Comparison of ENCODE assay signal across 29 mouse cellular contexts in the genomic region with DNA sequence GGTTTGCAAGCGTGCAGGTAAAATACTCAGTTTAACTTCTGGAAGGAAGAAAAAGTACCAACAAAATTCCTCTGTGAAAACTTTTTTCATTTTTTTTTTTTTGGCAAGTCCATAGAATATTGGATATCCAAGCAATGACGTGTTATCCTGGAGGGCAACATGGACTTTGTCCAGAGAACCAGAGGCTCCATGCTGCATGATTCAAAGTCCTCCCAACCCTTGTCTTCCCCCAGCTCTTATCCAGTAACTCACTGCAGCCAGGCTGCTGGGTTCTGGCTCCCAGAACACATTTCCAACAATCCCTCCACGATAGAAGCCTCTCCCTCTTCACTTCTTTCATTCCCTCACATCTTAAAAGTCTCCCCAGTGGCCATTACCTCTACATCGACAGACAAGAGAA. TPM values are rescaled to one million over a fixed set of nuclear protein-coding genes. Genes with fewer than 3 reads are reported as not detected.
A peak's percentile ranks its signal among the peaks of the same experiment; 100 is the strongest.
DNase-seq lines count a peak whose midpoint lies in the region; ATAC-seq and TF ChIP-seq lines count a peak whose summit lies in the region.
"Had no signal": no experiment of that assay in that cellular context is flagged by ENCODE, and none has a peak within 500 bp of the region (broad histone marks: within the 10 kb centered on the region; RNA-seq: fewer than 3 reads in every experiment).

No protein-coding gene starts in this region.

- H3K4me2 ChIP-seq in intestine, embryonic 15.5 days (replicated peaks): no peak overlapping the region
- no peak overlapping the region for H3K4me2 ChIP-seq in intestine, postnatal 0 days (replicated peaks; ENCODE audit: low read depth)
- no peak overlapping the region for H3K4me2 ChIP-seq in kidney, embryonic 14.5 days (replicated peaks; ENCODE audit: low read depth, low read length)
- H3K4me2 ChIP-seq in liver, postnatal 0 days (ENCODE audit: low read depth, low read length): peak overlapping the region; percentile 55
- H3K4me2 ChIP-seq in hindbrain, postnatal 0 days (ENCODE audit: low read depth, low read length): no peak overlapping the region
- H3K4me2 ChIP-seq: embryonic facial prominence, embryonic 13.5 days; forebrain, embryonic 15.5 days; heart, embryonic 12.5 days; hindbrain, embryonic 14.5 days; neural tube, embryonic 15.5 days had no signal

- TF ChIP-seq CTCF in intestine, postnatal 0 days (IDR thresholded peaks at IDR 0.05; ENCODE audit: low read depth): no peak
- TF ChIP-seq CTCF in testis, adult 2 months (IDR thresholded peaks at IDR 0.05; ENCODE audit: control insufficient read depth, insufficient read depth, insufficient replicate concordance, low read depth, low read length): no peak
- TF ChIP-seq CTCF in liver, postnatal 0 days (IDR thresholded peaks at IDR 0.05; ENCODE audit: low read depth): no peak
- no peak for TF ChIP-seq CTCF in hindbrain, postnatal 0 days (IDR thresholded peaks at IDR 0.05; ENCODE audit: low read depth)

- peak; percentile 83 for ATAC-seq in intestine, embryonic 15.5 days
- ATAC-seq in intestine, postnatal 0 days: no peak
- ATAC-seq in kidney, embryonic 14.5 days (ENCODE audit: low FRiP score, low TSS enrichment): no peak
- ATAC-seq in liver, postnatal 0 days: peak; percentile 37; the same call in 1 of the 2 replicates
- no peak for ATAC-seq in hindbrain, postnatal 0 days
- ATAC-seq: forebrain, embryonic 15.5 days; inflammation-experienced regulatory T-cells, adult 6 months; lung, postnatal 0 days; Patski had no signal

- no peaks in the 10 kb centered on the region for H3K36me3 ChIP-seq in intestine, embryonic 15.5 days
- H3K36me3 ChIP-seq in intestine, postnatal 0 days (ENCODE audit: control insufficient read depth, insufficient read depth): no peaks in the 10 kb centered on the region
- no peaks in the 10 kb centered on the region for H3K36me3 ChIP-seq in kidney, embryonic 14.5 days (ENCODE audit: control insufficient read depth, insufficient read depth, low read length)
- H3K36me3 ChIP-seq in testis, adult 2 months (ENCODE audit: control insufficient read depth, insufficient read depth, low read length): no peaks in the 10 kb centered on the region; the same call in 1 of the 2 replicates
- no peaks in the 10 kb centered on the region for H3K36me3 ChIP-seq in liver, postnatal 0 days (replicated peaks; ENCODE audit: insufficient read depth, low read length)
- no peaks in the 10 kb centered on the region for H3K36me3 ChIP-seq in hindbrain, postnatal 0 days (ENCODE audit: insufficient read depth, low read length)
- H3K36me3 ChIP-seq: embryonic facial prominence, embryonic 13.5 days; forebrain, embryonic 15.5 days; G1E; heart, embryonic 12.5 days; neural tube, embryonic 15.5 days had no signal

- TF ChIP-seq POLR2A in testis, adult 2 months (IDR thresholded peaks at IDR 0.05; ENCODE audit: control insufficient read depth, low read depth, low read length): no peak

- H3K4me1 ChIP-seq in intestine, embryonic 15.5 days (replicated peaks): peaks cover 9% of the 10 kb centered on the region
- 0 out of 2 replicates have a peak, but pooled peaks cover 6% of the 10 kb centered on the region for H3K4me1 ChIP-seq in intestine, postnatal 0 days (replicated peaks; ENCODE audit: control insufficient read depth, insufficient read depth, low read length)
- H3K4me1 ChIP-seq in kidney, embryonic 14.5 days (ENCODE audit: control insufficient read depth, insufficient read depth, low read length): no peaks in the 10 kb centered on the region
- no peaks in the 10 kb centered on the region for H3K4me1 ChIP-seq in testis, adult 2 months (ENCODE audit: control insufficient read depth, insufficient read depth, low read length)
- peaks cover 14% of the 10 kb centered on the region for H3K4me1 ChIP-seq in liver, postnatal 0 days (ENCODE audit: insufficient read depth)
- H3K4me1 ChIP-seq in hindbrain, postnatal 0 days (ENCODE audit: insufficient read depth, low read length): no peaks in the 10 kb centered on the region
- H3K4me1 ChIP-seq: heart, embryonic 12.5 days had no signal

- H3K4me3 ChIP-seq in intestine, embryonic 15.5 days (replicated peaks): no peak overlapping the region
- H3K4me3 ChIP-seq in intestine, postnatal 0 days (ENCODE audit: low read depth, low read length): no peak overlapping the region
- H3K4me3 ChIP-seq in kidney, embryonic 14.5 days (ENCODE audit: low read length): no peak overlapping the region
- H3K4me3 ChIP-seq in testis, adult 2 months (ENCODE audit: control insufficient read depth, low read depth, low read length): no peak overlapping the region
- H3K4me3 ChIP-seq in liver, postnatal 0 days (ENCODE audit: low read depth, low read length): no peak overlapping the region
- no peak overlapping the region for H3K4me3 ChIP-seq in hindbrain, postnatal 0 days (ENCODE audit: low read length)
- H3K4me3 ChIP-seq: embryonic facial prominence, embryonic 13.5 days; forebrain, embryonic 10.5 days; forebrain, embryonic 15.5 days; heart, adult 2 months; heart, embryonic 12.5 days; neural tube, embryonic 15.5 days had no signal

- peak; percentile 49 for DNase-seq in kidney, postnatal 14 days
- DNase-seq in testis, postnatal 14 days (ENCODE audit: low spot score): no peak
- DNase-seq in liver, postnatal 0 days: no peak
- DNase-seq in hindbrain, postnatal 0 days (ENCODE audit: low spot score): no peak
- DNase-seq: adrenal gland, postnatal 10 days; cerebellum, adult 11 months; cerebellum, adult 9-11 months; heart, adult 2 months; heart, postnatal 4 days; lung, adult 18-20 months; right cerebral cortex, postnatal 25 days; thymus, adult 2 months; thymus, postnatal 36 days had no signal

- no peak overlapping the region for H3K27ac ChIP-seq in intestine, embryonic 15.5 days
- H3K27ac ChIP-seq in intestine, postnatal 0 days (ENCODE audit: low read depth, low read length): no peak overlapping the region
- no peak overlapping the region for H3K27ac ChIP-seq in kidney, embryonic 14.5 days (ENCODE audit: low read depth, low read length)
- peak overlapping the region; percentile 16 for H3K27ac ChIP-seq in testis, adult 2 months (ENCODE audit: control insufficient read depth, insufficient read depth, low read depth, low read length)
- H3K27ac ChIP-seq in liver, postnatal 0 days (ENCODE audit: low read depth): peak overlapping the region; percentile 20; the same call in 1 of the 2 replicates
- no peak overlapping the region for H3K27ac ChIP-seq in hindbrain, postnatal 0 days
- H3K27ac ChIP-seq: embryonic facial prominence, embryonic 13.5 days; forebrain, embryonic 10.5 days; forebrain, embryonic 15.5 days; heart, adult 2 months; hindbrain, embryonic 14.5 days; macrophage; neural tube, embryonic 15.5 days had no signal

- no peaks in the 10 kb centered on the region for H3K27me3 ChIP-seq in intestine, embryonic 15.5 days (replicated peaks)
- no peaks in the 10 kb centered on the region for H3K27me3 ChIP-seq in intestine, postnatal 0 days (replicated peaks; ENCODE audit: control insufficient read depth, insufficient read depth, low read length)
- no peaks in the 10 kb centered on the region for H3K27me3 ChIP-seq in kidney, embryonic 14.5 days (ENCODE audit: control insufficient read depth, insufficient read depth, low read length)
- H3K27me3 ChIP-seq in testis, adult 2 months (ENCODE audit: control insufficient read depth, insufficient read depth, low read length): no peaks in the 10 kb centered on the region
- H3K27me3 ChIP-seq in liver, postnatal 0 days (ENCODE audit: insufficient read depth, low read length): no peaks in the 10 kb centered on the region
- H3K27me3 ChIP-seq in hindbrain, postnatal 0 days (ENCODE audit: insufficient read depth, low read length): no peaks in the 10 kb centered on the region
- H3K27me3 ChIP-seq: embryonic facial prominence, embryonic 13.5 days; forebrain, embryonic 15.5 days; heart, embryonic 12.5 days; neural tube, embryonic 15.5 days had no signal

- 66% methylated on average over 4 of the region's 4 CpGs for WGBS in intestine, embryonic 15.5 days
- WGBS in intestine, postnatal 0 days: 53% methylated on average over 4 of the region's 4 CpGs
- WGBS in kidney, embryonic 14.5 days: 82% methylated on average over 4 of the region's 4 CpGs
- WGBS in liver, postnatal 0 days (ENCODE audit: insufficient replicate concordance): 52% methylated on average over 4 of the region's 4 CpGs
- 81% methylated on average over 4 of the region's 4 CpGs for WGBS in hindbrain, postnatal 0 days

- TF ChIP-seq EP300 in liver, postnatal 0 days (IDR thresholded peaks at IDR 0.05; ENCODE audit: low read depth): no peak

- H3K9me3 ChIP-seq in intestine, embryonic 15.5 days: no peaks in the 10 kb centered on the region
- H3K9me3 ChIP-seq in intestine, postnatal 0 days (ENCODE audit: control insufficient read depth): no peaks in the 10 kb centered on the region
- H3K9me3 ChIP-seq in kidney, embryonic 14.5 days (ENCODE audit: control insufficient read depth, low read length): no peaks in the 10 kb centered on the region
- H3K9me3 ChIP-seq in liver, postnatal 0 days (ENCODE audit: low read length): no peaks in the 10 kb centered on the region
- no peaks in the 10 kb centered on the region for H3K9me3 ChIP-seq in hindbrain, postnatal 0 days (ENCODE audit: low read length)
- H3K9me3 ChIP-seq: embryonic facial prominence, embryonic 13.5 days; forebrain, embryonic 10.5 days; forebrain, embryonic 15.5 days; G1E; heart, embryonic 12.5 days; neural tube, embryonic 15.5 days had no signal

- H3K9ac ChIP-seq in intestine, embryonic 15.5 days: no peak overlapping the region
- H3K9ac ChIP-seq in intestine, postnatal 0 days (ENCODE audit: low read depth, low read length): no peak overlapping the region
- H3K9ac ChIP-seq in kidney, embryonic 14.5 days (ENCODE audit: low read depth, low read length): no peak overlapping the region
- H3K9ac ChIP-seq in liver, postnatal 0 days (replicated peaks): no peak overlapping the region
- no peak overlapping the region for H3K9ac ChIP-seq in hindbrain, postnatal 0 days (replicated peaks; ENCODE audit: low read length)
- H3K9ac ChIP-seq: embryonic facial prominence, embryonic 13.5 days; forebrain, embryonic 15.5 days; heart, embryonic 12.5 days; hindbrain, embryonic 14.5 days; neural tube, embryonic 15.5 days had no signal

RNA-seq across cellular contexts. Expression of a gene that starts 8.9 kb away (rescaled TPM):
- polyA plus RNA-seq in intestine, embryonic 15.5 days (2015; fragmentation: Nextera tagmentation; extraction: Ambion mirVana): 7.7 and 8.1 TPM in 2 replicates
- polyA plus RNA-seq in intestine, postnatal 0 days (2015; fragmentation: Nextera tagmentation; extraction: Ambion mirVana): 5.6 and 6.5 TPM in 2 replicates
- polyA plus RNA-seq in kidney, embryonic 14.5 days (2014; fragmentation: Nextera tagmentation; extraction: Ambion mirVana): 8.7 and 13.2 TPM in 2 replicates
- 102 and 132 TPM in 2 replicates for polyA plus RNA-seq in testis, adult 2 months (2012; rRNA removed)
- polyA plus RNA-seq in liver, postnatal 0 days (2015; fragmentation: Nextera tagmentation; extraction: Ambion mirVana): 304 and 314 TPM in 2 replicates
- 26.8 and 32.3 TPM in 2 replicates for total RNA-seq in hindbrain, postnatal 0 days (2014; rRNA removed)
- polyA plus RNA-seq in hindbrain, postnatal 0 days (2015; fragmentation: Nextera tagmentation; extraction: Ambion mirVana): 29.9 and 31.2 TPM in 2 replicates
- total RNA-seq: megakaryocyte-erythroid progenitor cell, adult 5-6 weeks had no signal
- polyA plus RNA-seq: G1E; inflammation-experienced regulatory T-cells, adult 6 months; Patski had no signal

RNA-seq across cellular contexts. Expression of a gene that starts 38.4 kb away (rescaled TPM):
- polyA plus RNA-seq in intestine, embryonic 15.5 days (2015; fragmentation: Nextera tagmentation; extraction: Ambion mirVana): 11.0 and 11.8 TPM in 2 replicates
- 4.8 and 5.3 TPM in 2 replicates for polyA plus RNA-seq in intestine, postnatal 0 days (2015; fragmentation: Nextera tagmentation; extraction: Ambion mirVana)
- 7.2 and 11.0 TPM in 2 replicates for polyA plus RNA-seq in kidney, embryonic 14.5 days (2014; fragmentation: Nextera tagmentation; extraction: Ambion mirVana)
- polyA plus RNA-seq in testis, adult 2 months (2012; rRNA removed): 14.3 and 16.2 TPM in 2 replicates
- 3.8 and 3.9 TPM in 2 replicates for polyA plus RNA-seq in liver, postnatal 0 days (2015; fragmentation: Nextera tagmentation; extraction: Ambion mirVana)
- total RNA-seq in hindbrain, postnatal 0 days (2014; rRNA removed): 44.2 and 44.8 TPM in 2 replicates
- 26.7 and 27.5 TPM in 2 replicates for polyA plus RNA-seq in hindbrain, postnatal 0 days (2015; fragmentation: Nextera tagmentation; extraction: Ambion mirVana)

Comparison
In these comparisons a context has a peak if more than half of its experiments do, and no peak if none do; other contexts are left out.
1. ATAC-seq: peak in intestine, embryonic 15.5 days (single experiment) and liver, postnatal 0 days (single experiment); none in intestine, postnatal 0 days (single experiment), kidney, embryonic 14.5 days (single experiment) and hindbrain, postnatal 0 days (single experiment).
2. H3K27ac ChIP-seq: peak in testis, adult 2 months (single experiment) and liver, postnatal 0 days (single experiment); none in intestine, embryonic 15.5 days (single experiment), intestine, postnatal 0 days (single experiment), kidney, embryonic 14.5 days (single experiment) and hindbrain, postnatal 0 days (single experiment).